Mouse (Mus musculus): ENCODE results near the gene Tlx3.

The Tlx3 gene

GRCm38 (mm10) chr11:33203383-33204328 is at the start of gene Tlx3:
Tlx3 (minus strand) TSS chr11:33203589.
- no peak for ATAC-seq (ENCODE audit: low TSS enrichment)

GRCm38 (mm10) chr11:33240295-33240694 is 36.9 kb upstream of the Tlx3 start:
- no peak for ATAC-seq (ENCODE audit: low TSS enrichment)

DNA sequence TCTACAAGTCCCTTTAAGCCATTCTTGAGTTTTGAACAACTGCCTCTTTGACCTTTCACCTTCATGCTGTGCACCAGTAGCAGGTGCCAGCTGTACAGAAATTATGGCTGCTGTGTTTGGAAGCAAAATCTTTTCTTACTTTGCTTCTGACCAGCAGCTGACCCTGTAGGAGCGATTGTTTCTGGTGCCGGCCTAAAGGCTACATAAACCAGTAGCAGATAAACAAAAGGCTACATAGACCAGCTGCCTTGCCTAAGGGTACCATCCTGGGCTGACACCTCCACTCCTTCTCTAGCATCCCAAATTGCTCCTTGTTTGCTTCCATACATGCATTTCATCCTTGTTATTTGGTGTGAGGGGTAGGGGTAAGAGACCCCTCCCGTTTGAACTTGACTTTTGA is 30.7 kb upstream of the Tlx3 start:
- ATAC-seq (ENCODE audit: low TSS enrichment): no peak

GRCm38 (mm10) chr11:33232056-33232455 is 28.7 kb upstream of the Tlx3 start:
- no peak for ATAC-seq (ENCODE audit: low TSS enrichment)

- no peak for ATAC-seq (ENCODE audit: low TSS enrichment)
Measured at GRCm38 (mm10) chr11:33228186-33228585, 24.8 kb upstream of the Tlx3 start.

GRCm38 (mm10) chr11:33226516-33226915 is 23.1 kb upstream of the Tlx3 start:
- no peak for ATAC-seq (ENCODE audit: low TSS enrichment)

DNA sequence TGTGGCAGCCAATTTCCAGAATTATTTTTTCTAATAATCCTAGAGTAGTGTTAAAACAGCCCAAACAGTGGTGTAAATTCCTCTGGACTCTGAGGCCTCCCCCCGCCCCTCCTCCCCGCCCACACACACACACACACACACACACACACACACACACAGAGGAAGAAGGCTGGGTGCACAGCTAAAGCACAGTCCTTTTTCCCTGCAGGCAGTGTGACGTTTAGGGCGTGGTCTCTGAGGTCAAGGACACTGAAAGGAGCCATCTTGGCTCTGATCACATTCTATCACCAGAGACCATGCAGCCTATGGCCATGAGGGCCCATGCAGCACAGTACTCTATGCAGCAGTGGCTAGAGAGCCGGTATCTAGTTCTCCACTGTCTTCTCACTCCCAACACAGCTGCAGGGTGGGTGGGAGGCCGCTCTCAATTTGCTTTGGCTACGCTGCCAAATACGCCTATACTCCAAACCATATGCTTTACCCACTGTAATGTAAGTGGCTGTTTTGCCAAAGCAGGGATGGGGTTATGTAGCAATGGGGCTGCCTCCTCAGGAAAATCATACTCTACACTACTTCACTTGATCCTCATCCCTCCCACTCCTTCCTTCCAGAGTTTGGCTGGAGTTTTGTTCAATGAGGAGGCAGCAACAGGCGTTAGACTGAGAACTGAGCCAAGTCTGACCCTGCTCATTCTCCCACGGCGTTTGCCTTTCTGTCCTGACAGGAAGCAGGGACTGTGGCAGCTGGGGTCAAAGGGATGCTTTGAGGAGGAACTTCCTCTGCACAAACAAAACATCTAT is 18.4 kb upstream of the Tlx3 start:
- ATAC-seq (ENCODE audit: low TSS enrichment): peak; percentile 96

DNA sequence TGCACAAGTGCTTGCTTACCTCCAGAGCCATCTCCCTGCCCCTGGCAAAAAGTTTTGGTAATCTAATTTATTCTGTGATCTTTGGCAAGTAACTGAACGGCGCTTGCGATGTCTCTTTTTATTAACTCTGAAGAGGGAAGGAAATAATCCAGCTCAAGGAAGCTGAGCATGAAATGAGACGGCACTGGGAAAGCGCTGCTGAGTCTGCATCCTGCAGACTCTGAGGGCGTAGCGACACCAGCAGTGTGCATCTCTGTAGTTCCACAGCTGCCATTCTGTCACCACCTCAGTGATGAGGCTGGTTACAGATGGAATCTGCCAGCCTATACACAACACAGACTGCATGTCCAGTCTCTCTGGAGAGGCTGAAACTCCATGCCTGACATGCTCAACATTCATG is 17.4 kb upstream of the Tlx3 start:
- 0 out of 2 replicates have a peak, but pooled peaks have one; percentile 52 for ATAC-seq (ENCODE audit: low TSS enrichment)

DNA sequence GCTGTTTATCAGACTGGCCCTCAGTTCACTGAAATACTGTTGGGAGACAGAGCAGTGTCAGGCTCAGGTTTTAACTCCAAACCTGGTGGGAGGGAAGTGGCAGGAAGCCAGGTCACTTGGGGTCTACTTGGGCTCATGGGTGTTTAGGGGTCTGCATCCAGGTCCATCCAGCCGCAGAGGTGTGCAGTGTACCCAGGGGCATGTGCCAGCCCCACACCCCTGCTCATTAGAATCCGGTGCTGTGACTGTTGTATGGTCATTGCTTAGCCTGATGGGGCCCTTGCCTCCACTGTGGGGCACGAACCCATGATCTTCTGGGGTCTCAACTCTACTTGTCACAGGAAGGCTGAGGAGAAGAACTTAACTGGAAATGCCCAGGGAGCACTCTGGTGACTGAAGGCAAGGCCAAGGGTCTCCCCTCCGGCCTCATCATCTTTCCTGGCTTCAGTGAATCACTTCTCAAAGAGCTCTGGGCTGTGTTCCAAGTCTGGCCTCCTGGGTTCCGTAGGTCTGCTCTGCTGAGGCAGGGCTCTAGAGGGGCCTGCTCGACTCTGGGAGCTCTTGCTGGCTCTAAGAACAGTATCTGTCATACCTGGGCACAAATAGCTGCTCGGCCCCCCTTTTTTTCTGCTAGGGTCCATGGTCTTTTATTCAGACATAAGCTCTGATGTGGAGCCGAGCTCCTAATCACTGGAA is 14.1 kb upstream of the Tlx3 start:
- no peak for ATAC-seq (ENCODE audit: low TSS enrichment)

- ATAC-seq (ENCODE audit: low TSS enrichment): no peak
Measured at GRCm38 (mm10) chr11:33207411-33207810, 4.0 kb upstream of the Tlx3 start.

- no peak for ATAC-seq (ENCODE audit: low TSS enrichment)
Measured at GRCm38 (mm10) chr11:33204966-33205365, 1.6 kb upstream of the Tlx3 start.

DNA sequence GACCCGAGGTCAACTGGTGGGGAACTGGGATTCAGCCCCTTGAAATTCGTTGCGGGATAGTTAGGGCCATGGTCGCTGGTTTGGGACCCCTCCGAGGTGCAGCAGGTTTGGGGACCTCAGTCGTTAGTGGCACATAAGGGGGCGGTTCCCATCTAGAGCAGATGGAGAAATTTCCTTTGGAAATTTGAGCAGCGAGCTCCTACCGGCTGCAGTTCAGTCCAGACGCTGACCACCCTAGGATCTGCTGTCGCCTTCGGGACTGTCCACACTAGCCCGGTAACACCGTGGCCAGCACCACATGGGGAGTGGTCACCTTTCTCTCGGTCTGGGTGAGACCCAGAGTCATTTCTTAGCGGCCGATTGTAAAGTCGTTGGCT is 928 bp upstream of the Tlx3 start:
- ATAC-seq (ENCODE audit: low TSS enrichment): no peak

DNA sequence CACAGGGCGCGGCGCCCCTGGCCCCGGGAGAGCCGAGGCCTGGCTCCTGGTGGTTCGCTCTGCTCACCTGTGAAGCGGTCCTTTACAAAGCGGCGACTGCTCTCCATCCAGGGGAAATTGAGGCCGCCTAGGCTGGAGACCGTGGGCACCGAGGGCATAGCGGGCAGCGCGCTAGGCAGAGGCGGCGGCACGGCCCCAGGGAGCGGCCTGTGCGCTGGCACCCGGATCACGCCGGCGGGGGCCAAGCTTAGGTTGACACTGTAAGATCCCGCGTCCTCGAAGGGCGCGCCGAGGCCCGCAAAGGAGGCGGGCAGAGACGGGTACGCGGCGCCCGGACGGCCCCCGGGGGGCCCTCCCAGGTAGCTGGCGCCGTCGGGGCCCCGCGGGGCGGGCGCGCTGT is 417 bp downstream of the Tlx3 start:
- no peak for ATAC-seq (ENCODE audit: low TSS enrichment)

GRCm38 (mm10) chr11:33202296-33202695 is 1.1 kb downstream of the Tlx3 start:
- ATAC-seq (ENCODE audit: low TSS enrichment): no peak

GRCm38 (mm10) chr11:33201626-33202010 is 1.8 kb downstream of the Tlx3 start:
- ATAC-seq (ENCODE audit: low TSS enrichment): no peak

GRCm38 (mm10) chr11:33200764-33201625 is 2.4 kb downstream of the Tlx3 start:
- ATAC-seq (ENCODE audit: low TSS enrichment): no peak

- ATAC-seq (ENCODE audit: low TSS enrichment): no peak
Measured at GRCm38 (mm10) chr11:33199906-33200763, 3.3 kb downstream of the Tlx3 start.

- ATAC-seq (ENCODE audit: low TSS enrichment): no peak
Measured at GRCm38 (mm10) chr11:33199117-33199514, 4.3 kb downstream of the Tlx3 start.

DNA sequence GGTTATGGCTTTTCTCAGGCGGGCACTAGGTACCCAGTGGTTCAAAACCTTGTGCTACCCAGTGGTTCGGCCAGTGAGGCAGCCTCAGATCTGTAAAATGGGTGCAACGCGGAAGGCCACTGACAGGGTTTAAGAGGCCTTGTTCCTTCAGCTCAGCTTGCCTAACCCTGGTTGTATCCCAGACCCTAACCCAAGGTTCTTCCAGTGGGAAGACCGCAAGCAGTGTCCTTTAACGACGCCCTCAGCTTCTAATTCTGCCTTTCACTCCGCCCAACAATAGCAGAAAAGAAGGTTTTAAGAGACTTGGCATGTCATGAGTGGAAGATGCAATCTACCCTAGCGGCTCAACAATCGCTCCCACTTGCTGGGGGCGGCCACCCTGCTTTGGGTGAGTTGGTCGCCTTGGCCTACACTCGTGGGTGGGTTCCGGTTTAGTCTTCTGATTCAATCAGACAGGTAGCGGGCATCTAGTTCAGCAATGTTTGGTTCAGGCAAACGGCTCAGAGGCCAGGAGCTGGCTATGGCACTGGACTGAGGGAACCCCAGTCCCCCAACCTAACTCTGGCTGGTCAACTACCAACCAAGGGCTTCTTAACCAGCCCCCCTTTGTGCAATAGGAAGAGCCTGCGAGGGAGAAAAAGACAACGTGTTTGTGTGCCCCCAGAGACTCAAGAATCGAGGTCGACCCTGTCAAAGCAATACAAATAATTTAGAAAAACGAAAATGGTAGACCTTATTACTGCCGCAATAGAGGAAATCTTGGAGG is 4.9 kb downstream of the Tlx3 start:
- ATAC-seq (ENCODE audit: low TSS enrichment): no peak

GRCm38 (mm10) chr11:33197673-33198072 is 5.7 kb downstream of the Tlx3 start:
- no peak for ATAC-seq (ENCODE audit: low TSS enrichment)
